Mouse (Mus musculus) testis, adult 2 months (tissue): ENCODE measurements around the gene Ptp4a2.

ENCODE experiments used
- CTCF ChIP-seq: fragments of 200-500 bp; IDR thresholded peaks from 2 replicates; pipeline ENCODE4 v1.5.1; 2012; ENCODE audit warnings: low read depth, mild to moderate bottlenecking, inconsistent platforms, low read length, moderate library complexity; ENCODE audit not compliant: control insufficient read depth, insufficient read depth, insufficient replicate concordance
- POLR2A ChIP-seq: fragments of 200-500 bp; IDR thresholded peaks from 2 replicates; pipeline ENCODE4 v1.6.1; 2012; ENCODE audit warnings: low read depth, mild to moderate bottlenecking, inconsistent platforms, low read length, moderate library complexity; ENCODE audit not compliant: control insufficient read depth

- TF ChIP-seq POLR2A, result no peak
- TF ChIP-seq CTCF, result no peak
Observed at GRCm38 (mm10) chr4:129851861-129852260, 40.8 kb downstream of the Ptp4a2 start.
